Mouse (Mus musculus) embryonic facial prominence, embryonic 13.5 days (tissue): ENCODE results near the gene Acod1. TPM values are rescaled to one million over a fixed set of nuclear protein-coding genes. Genes with fewer than 3 reads are reported as not detected.

ENCODE experiments used
- polyA plus RNA-seq: library from polyadenylated mRNA; unstranded; fragments of >200 nt; fragmentation: Nextera tagmentation; extraction: Ambion mirVana; gene quantifications from 2 replicates; pipeline ENCODE4 v1.2.1, GENCODE M21; 2015

Gene Acod1
- polyA plus RNA-seq, 1 experiment from 2014 or later, result not detected

Other genes with a start within 250 kb of the Acod1 start
- gene Kctd12, start 64.3 kb upstream of the Acod1 start, polyA plus RNA-seq, result 34.8 and 42.7 TPM in 2 replicates
- gene Cln5, start 23.2 kb downstream of the Acod1 start, polyA plus RNA-seq, result 28.4 and 29.1 TPM in 2 replicates
- gene Fbxl3, start 52.6 kb downstream of the Acod1 start, polyA plus RNA-seq, result 25.9 and 28.0 TPM in 2 replicates